Mouse (Mus musculus): ENCODE results near the gene Mcrip2. TPM values are rescaled to one million over a fixed set of nuclear protein-coding genes. Genes with fewer than 3 reads are reported as not detected.

Gene Mcrip2
- total and polyA plus RNA-seq, 3 experiments = 1.4 to 16.1 (median 1.7) TPM

DNA sequence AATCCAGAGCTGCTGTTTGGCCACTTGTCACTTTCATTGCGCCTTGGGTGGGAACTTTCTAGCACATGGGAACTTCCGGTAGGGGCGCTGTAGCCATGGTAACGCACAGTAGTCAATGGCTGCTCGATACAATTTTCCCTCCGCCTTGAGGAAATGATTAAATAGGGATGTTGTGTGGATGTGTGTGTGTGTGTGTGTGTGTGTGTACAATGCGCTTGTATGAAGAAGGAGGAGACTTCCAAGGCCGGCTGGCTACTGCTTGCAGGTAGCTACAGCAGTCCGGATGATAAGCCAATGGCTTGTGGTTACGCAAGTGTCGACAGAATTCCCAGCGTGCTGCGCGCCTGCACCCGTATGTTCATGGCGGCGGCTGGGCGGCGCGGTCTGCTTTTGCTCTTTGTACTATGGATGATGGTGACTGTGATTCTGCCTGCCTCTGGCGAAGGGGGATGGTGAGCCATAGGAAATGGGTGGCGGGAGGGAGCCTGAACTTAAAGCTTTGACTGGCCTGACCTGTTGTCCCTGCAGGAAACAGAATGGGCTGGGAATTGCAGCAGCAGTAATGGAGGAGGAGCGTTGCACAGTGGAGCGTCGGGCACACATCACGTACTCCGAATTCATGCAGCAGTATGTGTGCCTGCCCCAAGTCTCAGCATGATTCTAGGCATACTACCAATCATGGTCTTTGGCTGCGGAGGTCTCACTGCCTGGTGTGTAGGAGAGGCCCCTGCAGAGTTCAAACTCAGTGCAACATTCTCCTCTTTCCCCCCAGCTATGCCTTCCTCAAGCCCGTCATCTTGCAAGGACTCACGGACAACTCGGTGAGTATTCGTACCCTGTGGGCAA, 39.6 kb downstream of the Mcrip2 start, which contains the start of gene Jmjd8 (continued):
- TF ChIP-seq RAD21 (IDR thresholded peaks at IDR 0.05; ENCODE audit: low read depth, low read length) (no peak), JUND (conservative IDR thresholded peaks at IDR 0.05; ENCODE audit: low read depth, low read length) (no peak)

DNA sequence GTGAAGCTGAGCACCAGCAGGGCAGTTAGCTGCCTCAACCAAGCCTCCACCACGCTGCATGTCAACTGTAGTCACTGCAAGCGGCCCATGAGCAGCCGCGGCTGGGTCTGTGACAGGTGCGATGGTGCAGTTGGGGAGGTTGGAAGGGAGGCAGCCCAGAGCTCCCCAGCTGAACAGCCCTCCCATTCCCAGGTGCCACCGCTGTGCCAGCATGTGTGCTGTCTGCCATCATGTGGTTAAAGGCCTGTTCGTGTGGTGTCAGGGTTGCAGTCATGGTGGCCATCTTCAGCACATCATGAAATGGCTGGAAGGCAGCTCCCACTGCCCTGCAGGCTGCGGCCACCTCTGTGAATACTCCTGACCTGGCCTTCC, 40.4 kb downstream of the Mcrip2 start:
- Histone ChIP-seq H3K36me3 (replicated peaks in 1 of 2; ENCODE audit: control insufficient read depth in 1 of 2, insufficient read depth in 1 of 2, low read length in 1 of 2) (peaks cover 49 to 70% of the 10 kb centered on the region in 2 experiments), H3K4me1 (ENCODE audit: control insufficient read depth in 1 of 2, insufficient read depth in 2 of 2) (peaks cover 26 to 56% of the 10 kb centered on the region in 2 experiments), H3K79me2 (replicated peaks; ENCODE audit: control insufficient read depth, extremely low read depth, insufficient read depth, poor library complexity, severe bottlenecking) (peaks cover 14% of the 10 kb centered on the region), H3K9ac (ENCODE audit: insufficient read depth, low read depth) (no peak overlapping the region), H3K4me2 (ENCODE audit: insufficient read depth, low read depth, poor library complexity, severe bottlenecking) (no peak overlapping the region), H3K27ac (ENCODE audit: insufficient read depth, low read depth) (no peak overlapping the region), H3K4me3 (replicated peaks in 1 of 3; ENCODE audit: low read depth in 2 of 3, low read length in 2 of 3, poor library complexity in 1 of 3) (no peak overlapping the region), H3K27me3 (replicated peaks) (no peaks in the 10 kb centered on the region), H3K9me3 (replicated peaks; ENCODE audit: low read length) (no peaks in the 10 kb centered on the region)
- dilution Hi-C loops (cut with MboI; ENCODE audit: extremely low pct_ligation_motif_present, extremely low pct_unique_long_range_greater_than_20kb, low sequenced_read_pairs) (no loop called here), in situ Hi-C loops (cut with MboI; ENCODE audit: low pct_ligation_motif_present, low pct_unique_long_range_greater_than_20kb, low sequenced_read_pairs) (no loop called here)
- no peak for DNase-seq (ENCODE audit: extremely low read depth)
- TF ChIP-seq BHLHE40 (IDR thresholded peaks at IDR 0.05; ENCODE audit: low read depth, low read length) = no peak
- TF ChIP-seq HCFC1 (IDR thresholded peaks at IDR 0.05; ENCODE audit: low read depth, low read length) = no peak
- TF ChIP-seq USF1 (IDR thresholded peaks at IDR 0.05; ENCODE audit: low read depth, low read length) = no peak

DNA sequence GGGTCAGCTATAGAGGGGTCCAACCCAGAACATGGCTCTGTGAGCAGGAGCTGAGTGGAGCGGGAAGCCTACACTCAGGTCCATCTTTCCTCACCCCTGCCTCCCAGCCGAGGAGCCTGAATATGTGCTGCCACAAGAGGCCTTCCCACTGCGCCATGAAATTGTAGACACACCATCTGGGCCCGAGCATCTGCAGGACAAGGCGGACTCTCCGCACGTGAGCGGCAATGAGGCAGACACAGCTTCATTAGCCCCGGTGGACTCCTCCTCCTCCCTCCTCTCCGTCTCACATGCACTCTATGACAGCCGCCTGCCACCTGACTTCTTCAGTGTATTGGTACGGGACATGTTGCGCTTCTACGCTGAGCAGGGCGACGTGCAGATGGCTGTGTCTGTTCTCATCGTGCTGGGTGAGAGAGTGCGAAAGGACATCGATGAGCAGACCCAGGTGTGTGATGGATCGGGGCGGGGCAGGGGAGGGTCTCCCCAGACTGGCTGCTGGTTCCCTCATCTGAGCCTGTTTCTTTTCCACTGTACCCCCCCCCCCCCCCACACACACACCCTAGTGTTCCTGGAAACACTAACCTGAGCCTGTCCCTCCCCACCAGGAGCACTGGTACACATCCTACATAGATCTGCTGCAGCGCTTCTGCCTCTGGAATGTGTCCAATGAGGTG, 40.9 kb downstream of the Mcrip2 start:
- Histone ChIP-seq H3K4me2 (ENCODE audit: insufficient read depth, low read depth, poor library complexity, severe bottlenecking) (no peak overlapping the region), H3K27me3 (replicated peaks) (peaks cover 1% of the 10 kb centered on the region), H3K4me1 (ENCODE audit: control insufficient read depth in 1 of 2, insufficient read depth in 2 of 2) (peaks cover 26 to 59% of the 10 kb centered on the region in 2 experiments), H3K4me3 (replicated peaks in 1 of 3; ENCODE audit: low read depth in 2 of 3, low read length in 2 of 3, poor library complexity in 1 of 3) (no peak overlapping the region), H3K36me3 (replicated peaks in 1 of 2; ENCODE audit: control insufficient read depth in 1 of 2, insufficient read depth in 1 of 2, low read length in 1 of 2) (peaks cover 49 to 70% of the 10 kb centered on the region in 2 experiments), H3K9me3 (replicated peaks; ENCODE audit: low read length) (no peaks in the 10 kb centered on the region), H3K27ac (ENCODE audit: insufficient read depth, low read depth) (no peak overlapping the region), H3K9ac (ENCODE audit: insufficient read depth, low read depth) (no peak overlapping the region), H3K79me2 (replicated peaks; ENCODE audit: control insufficient read depth, extremely low read depth, insufficient read depth, poor library complexity, severe bottlenecking) (peaks cover 14% of the 10 kb centered on the region)
- dilution Hi-C loops (cut with MboI; ENCODE audit: extremely low pct_ligation_motif_present, extremely low pct_unique_long_range_greater_than_20kb, low sequenced_read_pairs) = no loop called here
- TF ChIP-seq CHD2 (IDR thresholded peaks at IDR 0.05; ENCODE audit: low read length) (no peak), TBP (conservative IDR thresholded peaks at IDR 0.05; ENCODE audit: low read depth, low read length) (no peak), ZC3H11A (IDR thresholded peaks at IDR 0.05; ENCODE audit: low read depth, low read length) (no peak), IRF4 (IDR thresholded peaks at IDR 0.05; ENCODE audit: low read depth, low read length) (no peak), ELF1 (IDR thresholded peaks at IDR 0.05; ENCODE audit: low read depth, low read length) (no peak), ZKSCAN1 (IDR thresholded peaks at IDR 0.05; ENCODE audit: borderline replicate concordance, low read depth, low read length) (no peak)
- in situ Hi-C loops (cut with MboI; ENCODE audit: low pct_ligation_motif_present, low pct_unique_long_range_greater_than_20kb, low sequenced_read_pairs) = no loop called here
- DNase-seq (ENCODE audit: extremely low read depth) = no peak
